Mouse (Mus musculus): ENCODE results near the gene Prss2. TPM values are rescaled to one million over a fixed set of nuclear protein-coding genes. Genes with fewer than 3 reads are reported as not detected.
"Not testable (repeated sequence)": the region's sequence is repeated elsewhere in the genome, so short reads cannot be mapped to it uniquely, and the experiment has no call there.

The Prss2 gene
- polyA plus RNA-seq, 1 experiment from 2014 or later = not detected

GRCm38 (mm10) chr6:41558271-41558670, 36.7 kb downstream of the Prss2 start:
- Histone ChIP-seq H3K4me2 (no peak overlapping the region), H3K4me3 (no peak overlapping the region), H3K4me1 (no peaks in the 10 kb centered on the region), H3K36me3 (no peaks in the 10 kb centered on the region), H3K9me3 (no peaks in the 10 kb centered on the region), H3K27me3 (no peaks in the 10 kb centered on the region), H3K27ac (no peak overlapping the region), H3K9ac (no peak overlapping the region)
- WGBS = 35% methylated on average over 2 of the region's 2 CpGs
- ATAC-seq (ENCODE audit: insufficient number of reproducible peaks, low FRiP score, low TSS enrichment, low read depth) = no peak

- H3K36me3 ChIP-seq = no peaks in the 10 kb centered on the region
- H3K4me3 ChIP-seq = no peak overlapping the region
- H3K4me2 ChIP-seq = no peak overlapping the region
- no peak for ATAC-seq (ENCODE audit: insufficient number of reproducible peaks, low FRiP score, low TSS enrichment, low read depth)
- no peaks in the 10 kb centered on the region for H3K9me3 ChIP-seq
- H3K27ac ChIP-seq = no peak overlapping the region
- H3K9ac ChIP-seq = no peak overlapping the region
- no peaks in the 10 kb centered on the region for H3K27me3 ChIP-seq
- H3K4me1 ChIP-seq = no peaks in the 10 kb centered on the region
- WGBS = 40% methylated on average over 3 of the region's 3 CpGs
These were observed 37.7 kb downstream of the Prss2 start for GRCm38 (mm10) chr6:41559331-41559730.

- Histone ChIP-seq H3K36me3 (no peaks in the 10 kb centered on the region), H3K27ac (no peak overlapping the region), H3K4me2 (no peak overlapping the region), H3K4me3 (no peak overlapping the region), H3K27me3 (no peaks in the 10 kb centered on the region), H3K4me1 (no peaks in the 10 kb centered on the region), H3K9me3 (no peaks in the 10 kb centered on the region), H3K9ac (no peak overlapping the region)
- 82% methylated on average over 2 of the region's 2 CpGs for WGBS
- no peak for ATAC-seq (ENCODE audit: insufficient number of reproducible peaks, low FRiP score, low TSS enrichment, low read depth)
These were observed 38.7 kb downstream of the Prss2 start for GRCm38 (mm10) chr6:41560273-41560672.

DNA sequence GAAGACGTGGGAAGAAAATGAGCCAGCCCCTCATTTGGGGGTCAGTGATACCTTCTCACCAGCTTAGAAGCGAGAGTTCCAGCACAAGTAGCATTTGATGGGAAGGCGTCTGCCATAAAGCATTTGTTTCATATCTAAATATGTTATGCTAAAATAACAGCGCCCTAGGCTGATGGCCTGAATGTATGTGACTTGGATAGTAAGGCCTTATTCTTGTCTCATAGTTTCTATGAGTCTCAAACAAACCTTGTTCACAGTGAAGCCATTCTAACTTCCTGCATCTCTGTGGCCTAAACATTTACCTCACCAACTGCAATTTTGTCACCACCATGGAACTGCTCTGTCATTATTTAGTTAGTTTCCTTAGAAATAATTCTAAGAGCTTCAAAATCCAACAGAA, 41.0 kb downstream of the Prss2 start:
- Histone ChIP-seq H3K9ac (no peak overlapping the region), H3K36me3 (no peaks in the 10 kb centered on the region), H3K27ac (no peak overlapping the region), H3K4me3 (peak overlapping the region; percentile 19), H3K4me1 (no peaks in the 10 kb centered on the region), H3K27me3 (no peaks in the 10 kb centered on the region), H3K4me2 (no peak overlapping the region), H3K9me3 (no peaks in the 10 kb centered on the region)
- WGBS = 85% methylated on average over 4 of the region's 4 CpGs
- ATAC-seq (ENCODE audit: insufficient number of reproducible peaks, low FRiP score, low TSS enrichment, low read depth) = no peak

DNA sequence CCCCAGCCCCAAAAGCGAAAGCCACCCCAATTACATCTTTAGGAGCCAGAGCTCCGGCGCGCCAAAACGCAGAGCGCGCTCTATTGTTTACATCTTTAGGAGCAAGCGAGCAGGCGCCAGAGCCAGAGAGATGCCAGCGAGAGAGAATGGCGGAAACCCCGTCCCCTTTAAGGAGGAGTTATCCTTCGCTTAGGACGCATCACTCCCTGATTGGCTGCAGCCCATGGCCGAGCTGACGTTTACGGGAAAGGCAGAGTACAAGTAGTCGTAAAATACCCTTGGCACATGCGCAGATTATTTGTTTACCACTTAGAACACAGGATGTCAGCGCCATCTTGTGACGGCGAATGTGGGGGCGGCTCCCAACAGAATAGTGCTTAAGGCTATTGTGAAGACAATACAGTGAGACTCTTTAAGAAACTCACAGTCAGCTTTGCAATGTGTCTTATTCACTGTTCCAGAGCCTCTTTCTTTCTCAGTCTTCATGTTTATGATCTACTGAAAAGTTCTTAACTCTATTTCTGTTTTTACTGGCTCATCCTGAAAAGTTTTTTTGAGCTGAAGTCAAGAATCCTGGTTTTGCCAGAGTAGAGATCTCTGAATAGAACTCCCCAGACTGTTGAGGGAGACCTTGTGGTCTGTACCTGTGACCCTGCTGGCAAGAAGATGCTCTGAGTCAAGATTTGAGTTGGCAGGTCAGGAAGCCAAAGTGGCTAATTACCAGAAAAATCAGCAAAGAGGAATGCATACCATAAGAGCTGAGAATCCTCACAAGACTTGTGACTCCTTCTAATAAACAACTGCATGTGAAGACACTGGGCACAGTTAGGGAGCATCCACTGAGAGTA, 41.7 kb downstream of the Prss2 start:
- not testable (repeated sequence) for H3K36me3 ChIP-seq; H3K4me1 ChIP-seq; H3K9ac ChIP-seq; ATAC-seq (ENCODE audit: insufficient number of reproducible peaks, low FRiP score, low TSS enrichment, low read depth); H3K4me2 ChIP-seq; H3K27me3 ChIP-seq; H3K4me3 ChIP-seq; H3K9me3 ChIP-seq; H3K27ac ChIP-seq
- WGBS = 47% methylated on average over 5 of the region's 23 CpGs

DNA sequence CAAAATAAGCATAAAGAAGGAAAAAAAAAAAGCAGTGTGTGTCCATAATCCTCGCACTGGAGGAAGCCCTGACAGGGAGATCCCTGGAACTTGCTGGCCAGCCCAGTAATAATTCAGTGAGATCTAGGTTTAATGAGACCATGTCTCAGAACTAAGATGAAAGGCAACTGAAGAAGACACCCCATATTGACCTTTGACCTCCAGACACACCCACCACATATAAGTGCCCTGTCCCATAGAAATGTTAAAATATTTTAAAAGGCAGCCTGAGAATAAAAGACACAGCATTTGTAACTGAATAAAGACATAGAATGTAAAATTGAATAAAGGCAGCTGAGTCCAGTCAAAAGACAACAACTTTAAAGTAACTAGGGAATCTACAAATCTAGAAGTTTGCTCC, 43.7 kb downstream of the Prss2 start:
- no peaks in the 10 kb centered on the region for H3K9me3 ChIP-seq

GRCm38 (mm10) chr6:41566965-41567364, 45.4 kb downstream of the Prss2 start:
- WGBS = 84% methylated on average over 4 of the region's 4 CpGs
- no peak for ATAC-seq (ENCODE audit: insufficient number of reproducible peaks, low FRiP score, low TSS enrichment, low read depth)

More for the DNA sequence above, 43.7 kb downstream of the Prss2 start:
- no peak overlapping the region for H3K9ac ChIP-seq
- H3K4me2 ChIP-seq = no peak overlapping the region
- no peak overlapping the region for H3K4me3 ChIP-seq
- no peaks in the 10 kb centered on the region for H3K27me3 ChIP-seq
- no peaks in the 10 kb centered on the region for H3K36me3 ChIP-seq
- H3K4me1 ChIP-seq = no peaks in the 10 kb centered on the region
- ATAC-seq (ENCODE audit: insufficient number of reproducible peaks, low FRiP score, low TSS enrichment, low read depth) = no peak
- 71% methylated on average over 1 of the region's 1 CpGs for WGBS
- no peak overlapping the region for H3K27ac ChIP-seq

GRCm38 (mm10) chr6:41569078-41569477, 47.5 kb downstream of the Prss2 start:
- H3K27ac ChIP-seq = no peak overlapping the region
- no peak overlapping the region for H3K4me3 ChIP-seq
- H3K36me3 ChIP-seq = no peaks in the 10 kb centered on the region
- ATAC-seq (ENCODE audit: insufficient number of reproducible peaks, low FRiP score, low TSS enrichment, low read depth) = no peak
- H3K9ac ChIP-seq = no peak overlapping the region
- H3K27me3 ChIP-seq = no peaks in the 10 kb centered on the region
- no peaks in the 10 kb centered on the region for H3K9me3 ChIP-seq
- 67% methylated on average over 3 of the region's 3 CpGs for WGBS
- H3K4me1 ChIP-seq = no peaks in the 10 kb centered on the region
- no peak overlapping the region for H3K4me2 ChIP-seq

More at GRCm38 (mm10) chr6:41566965-41567364, 45.4 kb downstream of the Prss2 start:
- Histone ChIP-seq H3K9me3 (no peaks in the 10 kb centered on the region), H3K27ac (no peak overlapping the region), H3K4me3 (no peak overlapping the region), H3K9ac (no peak overlapping the region), H3K4me1 (no peaks in the 10 kb centered on the region), H3K4me2 (no peak overlapping the region), H3K36me3 (no peaks in the 10 kb centered on the region), H3K27me3 (no peaks in the 10 kb centered on the region)

Other genes starting within 250 kb of the Prss2 start
- gene Try4, start 219.5 kb upstream of the Prss2 start, polyA plus RNA-seq (2015; fragmentation: Nextera tagmentation; extraction: Ambion mirVana) = not detected in 2 replicates
- not detected in 2 replicates for gene Try5, start 204.9 kb upstream of the Prss2 start, polyA plus RNA-seq (2015; fragmentation: Nextera tagmentation; extraction: Ambion mirVana)
- 0.32 TPM in 1 of 2 replicates, not detected in the other for gene Try10, start 167.7 kb upstream of the Prss2 start, polyA plus RNA-seq (2015; fragmentation: Nextera tagmentation; extraction: Ambion mirVana)
- not detected in 2 replicates for gene Prss3, start 144.1 kb upstream of the Prss2 start, polyA plus RNA-seq (2015; fragmentation: Nextera tagmentation; extraction: Ambion mirVana)
- not detected in 2 replicates for gene Gm5771, start 129.4 kb upstream of the Prss2 start, polyA plus RNA-seq (2015; fragmentation: Nextera tagmentation; extraction: Ambion mirVana)
- gene Gm10334, start 75.6 kb upstream of the Prss2 start, polyA plus RNA-seq (2015; fragmentation: Nextera tagmentation; extraction: Ambion mirVana) = not detected in 2 replicates
- gene Prss1, start 62.9 kb upstream of the Prss2 start, polyA plus RNA-seq (2015; fragmentation: Nextera tagmentation; extraction: Ambion mirVana) = not detected in 2 replicates
- gene Ephb6, start 83.7 kb downstream of the Prss2 start, polyA plus RNA-seq (2015; fragmentation: Nextera tagmentation; extraction: Ambion mirVana) = 22.6 and 22.8 TPM in 2 replicates
- 0.83 and 1.0 TPM in 2 replicates for gene Trpv6, start 114.6 kb downstream of the Prss2 start, polyA plus RNA-seq (2015; fragmentation: Nextera tagmentation; extraction: Ambion mirVana)
- gene Trpv5, start 159.0 kb downstream of the Prss2 start, polyA plus RNA-seq (2015; fragmentation: Nextera tagmentation; extraction: Ambion mirVana) = not detected in 2 replicates
- not detected in 2 replicates for gene Llcfc1, start 162.6 kb downstream of the Prss2 start, polyA plus RNA-seq (2015; fragmentation: Nextera tagmentation; extraction: Ambion mirVana)
- 0.58 and 2.2 TPM in 2 replicates for gene Kel, start 182.6 kb downstream of the Prss2 start, polyA plus RNA-seq (2015; fragmentation: Nextera tagmentation; extraction: Ambion mirVana)

All from limb, embryonic 15.5 days (tissue).